Mouse (Mus musculus): ENCODE measurements around the gene Rtel1. TPM values are rescaled to one million over a fixed set of nuclear protein-coding genes. Genes with fewer than 3 reads are reported as not detected.
A peak's percentile ranks its signal among the peaks of the same experiment; 100 is the strongest.
"Not testable (repeated sequence)": the region's sequence is repeated elsewhere in the genome, so short reads cannot be mapped to it uniquely, and the experiment has no call there.

Gene Rtel1
- polyA plus RNA-seq (2016; fragmentation: Nextera tagmentation; extraction: Ambion mirVana) = 54.0 and 62.4 TPM in 2 replicates

DNA sequence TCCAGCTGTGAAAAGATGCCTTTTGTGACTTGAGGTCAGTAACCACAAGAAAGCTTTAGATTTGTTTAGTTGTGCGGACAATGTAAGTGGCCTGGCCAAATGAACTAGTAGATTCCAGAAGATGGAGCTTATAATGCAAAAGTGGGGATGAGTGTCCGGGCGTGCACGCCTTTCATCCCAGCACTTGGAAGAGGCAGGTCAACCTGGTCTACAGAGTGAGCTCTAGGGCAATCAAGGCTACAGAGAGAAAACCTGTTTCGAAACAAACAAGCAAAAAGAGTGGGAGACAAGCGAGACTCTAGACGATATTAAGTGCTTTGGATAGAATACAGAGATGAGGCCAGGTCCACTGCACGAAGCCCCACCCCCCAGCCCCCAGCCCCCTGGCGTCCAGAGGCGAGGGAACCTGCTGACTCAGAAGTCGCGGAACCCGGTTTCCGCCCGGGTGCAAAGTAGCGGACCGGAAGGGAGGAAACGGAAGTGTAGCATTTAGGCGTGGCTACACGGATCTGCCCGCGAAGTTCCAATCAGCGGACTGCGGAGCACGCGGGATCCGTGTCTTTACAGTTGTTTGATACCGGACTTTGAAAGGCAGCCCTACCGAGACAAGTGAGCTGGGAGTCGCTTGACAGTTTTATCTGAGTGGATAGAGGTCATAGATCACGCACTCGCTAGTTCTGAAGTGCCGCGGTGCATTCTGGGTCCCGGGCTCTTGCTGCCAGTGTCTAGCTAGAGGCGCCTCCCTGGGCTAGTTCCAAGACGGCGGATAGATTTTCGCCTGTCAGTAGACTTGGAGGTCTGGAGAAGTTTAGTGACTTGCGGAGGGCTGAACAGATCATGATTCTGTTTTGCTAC is at the start of gene Rtel1:
Rtel1 (plus strand) TSS at position 492 of the 855 bp plus-strand sequence.
- Histone ChIP-seq H3K4me2 (replicated peaks) (peak within 1 kb of the TSS; percentile 76), H3K4me3 (peak within 1 kb of the TSS; percentile 67), H3K27ac (peak within 1 kb of the TSS; percentile 65; the same call in 1 of the 2 replicates), H3K9ac (peak within 1 kb of the TSS; percentile 56), H3K27me3 (peaks cover 11% of the 10 kb centered on the region), H3K36me3 (peaks cover 25% of the 10 kb centered on the region), H3K4me1 (peaks cover 8% of the 10 kb centered on the region), H3K9me3 (no peaks in the 10 kb centered on the region)
- peak; percentile 86 for ATAC-seq (ENCODE audit: insufficient number of reproducible peaks, insufficient read depth, low FRiP score, low TSS enrichment)
- WGBS = 6% methylated on average over 40 of the region's 40 CpGs

DNA sequence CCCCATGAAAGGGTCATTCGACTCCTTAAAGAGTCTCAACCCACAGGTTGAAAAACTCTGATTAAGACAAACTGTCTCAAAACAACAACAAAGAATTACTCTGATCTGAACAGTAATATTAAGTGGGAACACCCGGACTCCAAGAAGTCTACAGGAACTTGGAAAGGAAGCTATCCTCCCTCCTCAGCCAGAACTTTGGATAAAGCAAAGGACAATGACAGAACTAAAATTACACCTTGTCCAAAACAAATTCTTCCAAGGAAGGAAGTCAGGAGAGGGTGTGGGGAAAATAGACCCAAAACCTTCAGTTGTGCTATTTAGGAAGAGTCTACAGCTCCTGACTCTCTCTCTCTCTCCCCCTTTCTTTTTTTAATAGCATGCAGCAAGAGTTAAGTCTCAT is 47.4 kb upstream of the Rtel1 start:
- no peaks in the 10 kb centered on the region for H3K4me1 ChIP-seq
- no peaks in the 10 kb centered on the region for H3K27me3 ChIP-seq
- no peak for ATAC-seq (ENCODE audit: insufficient number of reproducible peaks, insufficient read depth, low FRiP score, low TSS enrichment)
- H3K9ac ChIP-seq = no peak overlapping the region
- no peak overlapping the region for H3K4me2 ChIP-seq (replicated peaks)
- no peak overlapping the region for H3K4me3 ChIP-seq
- peaks cover 65% of the 10 kb centered on the region for H3K36me3 ChIP-seq
- no peak overlapping the region for H3K27ac ChIP-seq
- 89% methylated on average over 2 of the region's 2 CpGs for WGBS
- H3K9me3 ChIP-seq = no peaks in the 10 kb centered on the region

DNA sequence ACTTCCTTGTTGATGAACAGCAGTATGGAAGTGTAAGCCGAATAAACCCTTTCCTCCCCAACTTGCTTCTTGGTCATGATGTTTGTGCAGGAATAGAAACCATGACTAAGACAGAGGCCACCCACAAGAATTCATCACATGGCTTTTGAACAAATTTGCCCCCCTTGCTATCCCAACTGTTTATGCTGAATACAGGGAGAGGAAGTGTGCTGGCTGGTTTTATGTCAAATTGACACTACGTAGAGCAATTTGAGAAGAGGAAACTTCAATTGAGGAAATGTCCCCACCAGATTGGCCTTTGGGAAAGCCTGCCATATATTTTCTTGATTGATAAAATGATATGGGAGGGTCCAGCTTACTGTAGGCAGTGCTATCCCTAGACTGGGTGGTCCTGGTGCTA is 45.7 kb upstream of the Rtel1 start:
- Histone ChIP-seq H3K36me3 (peaks cover 59% of the 10 kb centered on the region), H3K4me2 (replicated peaks) (no peak overlapping the region), H3K4me1 (no peaks in the 10 kb centered on the region), H3K27ac (no peak overlapping the region), H3K4me3 (no peak overlapping the region), H3K27me3 (no peaks in the 10 kb centered on the region), H3K9ac (no peak overlapping the region), H3K9me3 (no peaks in the 10 kb centered on the region)
- ATAC-seq (ENCODE audit: insufficient number of reproducible peaks, insufficient read depth, low FRiP score, low TSS enrichment) = no peak
- 93% methylated on average over 2 of the region's 2 CpGs for WGBS

DNA sequence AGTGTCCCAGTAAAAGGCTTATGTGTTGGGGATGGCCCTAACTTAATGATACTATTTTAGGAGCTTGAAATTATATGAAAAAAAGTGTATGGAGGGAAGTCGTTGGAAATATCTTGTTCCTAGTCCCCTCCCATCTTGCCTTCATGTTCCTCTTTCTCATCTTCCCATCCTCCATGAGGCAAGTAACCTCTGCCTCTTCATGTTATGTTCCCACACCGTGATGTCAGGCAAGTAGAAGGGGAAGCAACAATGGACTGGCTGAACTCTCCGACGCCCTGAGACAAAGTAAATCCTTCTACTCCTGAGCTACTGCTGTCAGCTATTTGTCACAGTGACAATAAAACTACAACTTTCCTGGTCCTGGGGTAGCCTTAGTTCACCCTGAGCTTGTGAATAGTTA is 44.9 kb upstream of the Rtel1 start:
- H3K9me3 ChIP-seq = no peaks in the 10 kb centered on the region
- H3K27ac ChIP-seq = no peak overlapping the region
- no peak overlapping the region for H3K4me3 ChIP-seq
- ATAC-seq (ENCODE audit: insufficient number of reproducible peaks, insufficient read depth, low FRiP score, low TSS enrichment) = no peak
- H3K36me3 ChIP-seq = peaks cover 55% of the 10 kb centered on the region
- H3K9ac ChIP-seq = no peak overlapping the region
- no peak overlapping the region for H3K4me2 ChIP-seq (replicated peaks)
- 87% methylated on average over 4 of the region's 4 CpGs for WGBS
- no peaks in the 10 kb centered on the region for H3K27me3 ChIP-seq
- no peaks in the 10 kb centered on the region for H3K4me1 ChIP-seq

DNA sequence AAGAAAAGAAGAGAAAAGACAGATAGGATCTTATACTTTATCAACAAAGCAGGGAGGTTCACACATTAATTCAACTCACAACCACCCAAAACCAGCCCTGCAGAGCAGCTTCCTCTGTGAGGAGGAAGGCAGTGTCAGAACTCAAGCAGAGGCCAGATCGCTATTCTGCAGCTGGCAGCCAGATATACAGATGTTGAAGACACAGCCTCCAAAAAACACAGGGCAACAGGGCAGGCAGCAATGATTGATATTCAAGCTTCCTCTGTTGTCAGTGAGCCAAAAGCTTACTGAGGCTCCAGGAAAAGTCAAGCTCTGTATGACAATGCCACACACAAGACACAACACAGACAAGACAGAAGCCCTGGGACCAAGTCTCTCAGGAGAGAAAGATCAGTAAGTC is 42.8 kb upstream of the Rtel1 start:
- 81% methylated on average over 1 of the region's 1 CpGs for WGBS
- peaks cover 37% of the 10 kb centered on the region for H3K36me3 ChIP-seq
- no peak overlapping the region for H3K4me2 ChIP-seq (replicated peaks)
- ATAC-seq (ENCODE audit: insufficient number of reproducible peaks, insufficient read depth, low FRiP score, low TSS enrichment) = no peak
- no peak overlapping the region for H3K4me3 ChIP-seq
- no peak overlapping the region for H3K27ac ChIP-seq
- H3K27me3 ChIP-seq = no peaks in the 10 kb centered on the region
- no peaks in the 10 kb centered on the region for H3K4me1 ChIP-seq
- no peaks in the 10 kb centered on the region for H3K9me3 ChIP-seq
- H3K9ac ChIP-seq = no peak overlapping the region

DNA sequence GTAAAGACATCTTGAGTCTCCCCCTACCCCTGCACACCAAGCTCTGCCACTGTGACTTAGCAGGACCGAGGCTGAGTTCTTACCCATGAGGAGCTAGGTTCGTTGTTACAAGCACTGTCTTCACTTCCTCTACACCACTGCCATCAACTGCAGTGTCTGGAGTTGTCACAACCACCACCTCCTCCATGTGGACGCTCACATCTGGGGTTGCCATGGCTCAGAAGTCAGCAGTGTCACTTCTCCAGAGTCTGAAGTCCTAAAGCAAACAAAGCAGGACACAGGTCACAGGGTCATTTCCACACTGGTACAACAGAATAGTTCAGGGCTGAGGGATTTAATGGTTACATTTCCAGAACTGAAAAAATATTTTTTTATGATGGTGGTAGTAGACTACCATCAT is 41.7 kb upstream of the Rtel1 start:
- Histone ChIP-seq H3K4me2 (replicated peaks) (no peak overlapping the region), H3K9ac (no peak overlapping the region), H3K4me1 (no peaks in the 10 kb centered on the region), H3K9me3 (no peaks in the 10 kb centered on the region), H3K27me3 (no peaks in the 10 kb centered on the region), H3K4me3 (no peak overlapping the region), H3K27ac (no peak overlapping the region), H3K36me3 (peaks cover 40% of the 10 kb centered on the region)
- WGBS = 73% methylated on average over 3 of the region's 3 CpGs
- no peak for ATAC-seq (ENCODE audit: insufficient number of reproducible peaks, insufficient read depth, low FRiP score, low TSS enrichment)

DNA sequence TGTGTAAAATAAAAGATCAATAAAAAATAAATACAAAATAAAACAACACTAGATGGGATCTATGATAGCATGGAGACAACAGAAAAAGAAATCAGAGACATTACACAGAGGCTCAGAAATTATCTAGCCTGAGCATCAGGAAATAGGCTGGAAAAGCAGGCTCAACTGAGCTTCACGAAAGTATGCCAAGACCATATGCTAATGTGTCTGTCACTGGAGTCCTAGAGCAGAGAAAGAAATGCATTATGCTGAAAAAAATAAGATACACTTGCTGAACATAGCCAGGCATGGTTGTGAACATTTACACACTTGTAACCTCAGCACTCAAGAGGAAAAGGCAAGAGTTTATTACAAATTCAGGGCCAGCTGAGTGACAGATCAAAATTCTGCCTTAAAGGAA is 39.6 kb upstream of the Rtel1 start:
- no peaks in the 10 kb centered on the region for H3K9me3 ChIP-seq
- no peak overlapping the region for H3K4me3 ChIP-seq
- ATAC-seq (ENCODE audit: insufficient number of reproducible peaks, insufficient read depth, low FRiP score, low TSS enrichment) = no peak
- no peak overlapping the region for H3K4me2 ChIP-seq (replicated peaks)
- no peaks in the 10 kb centered on the region for H3K4me1 ChIP-seq
- WGBS = 78% methylated on average over 1 of the region's 1 CpGs
- H3K27me3 ChIP-seq = no peaks in the 10 kb centered on the region
- H3K36me3 ChIP-seq = peaks cover 37% of the 10 kb centered on the region
- no peak overlapping the region for H3K9ac ChIP-seq
- no peak overlapping the region for H3K27ac ChIP-seq

DNA sequence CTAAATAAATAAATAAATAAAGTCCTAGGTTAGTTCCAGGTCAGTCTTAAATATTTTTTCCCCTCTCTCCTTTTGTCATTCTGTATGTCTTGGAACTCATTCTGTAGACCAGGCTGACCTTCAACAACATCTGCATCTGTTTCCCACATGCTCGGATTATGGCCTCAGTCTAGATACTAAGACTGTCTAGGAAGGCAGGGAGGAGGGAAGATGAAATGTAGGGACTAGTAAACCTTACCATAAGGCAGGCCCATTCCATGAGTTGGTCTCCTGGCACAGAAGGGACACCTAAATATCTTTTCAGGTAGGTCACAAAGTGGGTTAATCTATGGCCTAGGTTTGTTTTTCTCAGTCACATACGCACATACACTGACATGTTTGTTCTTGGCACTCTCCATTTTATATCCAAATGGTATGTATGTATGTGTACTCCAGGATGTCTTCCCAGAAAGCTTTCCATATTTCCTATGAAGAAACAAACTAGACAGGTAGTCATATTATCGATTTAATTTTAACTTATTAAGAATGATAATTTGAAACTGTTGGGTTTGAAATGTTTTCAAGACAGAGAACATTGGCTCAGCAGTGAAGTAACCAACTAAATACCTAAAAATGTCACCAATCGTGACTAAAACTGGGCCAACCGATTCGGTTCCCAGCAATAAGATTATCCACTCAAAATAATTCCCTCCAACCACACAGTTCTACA is 32.8 kb upstream of the Rtel1 start:
- H3K9me3 ChIP-seq = no peaks in the 10 kb centered on the region
- 52% methylated on average over 6 of the region's 6 CpGs for WGBS
- peak overlapping the region; percentile 95 for H3K27ac ChIP-seq
- H3K9ac ChIP-seq = peak overlapping the region; percentile 75
- H3K4me1 ChIP-seq = peaks cover 17% of the 10 kb centered on the region
- H3K36me3 ChIP-seq = peaks cover 20% of the 10 kb centered on the region
- H3K4me2 ChIP-seq (replicated peaks) = peak overlapping the region; percentile 62
- H3K27me3 ChIP-seq = no peaks in the 10 kb centered on the region
- H3K4me3 ChIP-seq = peak overlapping the region; percentile 56
- no peak for ATAC-seq (ENCODE audit: insufficient number of reproducible peaks, insufficient read depth, low FRiP score, low TSS enrichment)

DNA sequence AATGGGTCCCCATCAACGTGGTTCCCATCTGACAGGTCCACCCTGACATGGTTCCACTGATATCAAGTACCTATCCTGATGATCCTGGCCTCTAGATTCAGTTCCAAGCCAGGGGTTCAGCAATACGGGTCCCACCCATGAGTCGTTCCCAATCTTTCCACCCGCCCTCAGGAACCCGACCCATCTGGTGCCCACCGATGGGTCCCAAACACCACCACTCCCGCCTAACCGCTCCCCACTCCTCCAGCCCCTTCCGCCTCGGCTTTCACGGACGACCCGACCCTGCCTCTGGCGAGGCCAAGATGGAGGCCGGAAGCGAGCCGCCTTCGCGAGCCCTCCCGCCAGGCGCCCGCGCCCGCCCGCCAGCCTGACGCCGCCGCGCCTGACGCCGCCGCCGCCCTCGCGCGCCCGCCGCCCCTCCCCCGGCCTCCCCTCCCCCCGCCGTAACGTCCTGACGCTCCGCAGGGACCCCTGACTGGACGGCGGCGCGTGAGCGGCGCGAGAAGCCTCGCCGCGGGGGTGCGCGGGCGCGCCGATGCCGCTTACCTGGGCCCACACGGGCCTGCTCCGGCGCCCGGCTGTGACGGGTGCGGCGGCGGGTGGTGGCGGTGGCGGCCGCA is 32.1 kb upstream of the Rtel1 start:
- WGBS = under 1% methylated on average over 57 of the region's 71 CpGs
- Histone ChIP-seq H3K27me3 (no peaks in the 10 kb centered on the region), H3K9me3 (no peaks in the 10 kb centered on the region), H3K4me3 (peak overlapping the region; percentile 56), H3K4me1 (peaks cover 17% of the 10 kb centered on the region), H3K9ac (peak overlapping the region; percentile 75), H3K36me3 (peaks cover 15% of the 10 kb centered on the region), H3K27ac (peak overlapping the region; percentile 95), H3K4me2 (replicated peaks) (peak overlapping the region; percentile 62)
- peak; percentile 75 for ATAC-seq (ENCODE audit: insufficient number of reproducible peaks, insufficient read depth, low FRiP score, low TSS enrichment)

DNA sequence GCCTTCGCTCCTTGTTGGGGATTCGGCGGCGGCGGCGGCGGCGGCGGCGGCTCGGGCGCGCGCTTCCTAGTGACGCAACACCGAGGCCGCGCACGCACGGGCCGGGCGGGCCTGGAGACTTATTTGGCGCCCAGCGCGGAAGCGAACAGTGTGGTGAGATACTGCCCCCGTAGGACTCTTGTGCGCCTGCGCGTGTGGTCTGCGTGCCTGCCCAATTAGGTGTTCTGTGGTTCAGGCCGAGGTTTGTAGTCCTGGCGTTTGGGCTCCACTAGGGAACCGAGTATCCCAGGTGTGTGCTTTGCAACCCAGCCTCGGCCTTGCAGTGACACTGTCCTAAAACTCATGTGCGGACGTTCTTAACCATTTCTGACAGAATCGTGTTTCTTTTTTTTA is 31.6 kb upstream of the Rtel1 start, which contains the start of gene Gmeb2:
Gmeb2 (minus strand) TSS at position 78 of the 393 bp plus-strand sequence.
- 1% methylated on average over 28 of the region's 38 CpGs for WGBS
- not testable (repeated sequence) for H3K9me3 ChIP-seq, H3K27me3 ChIP-seq
- Histone ChIP-seq H3K4me1 (peaks cover 17% of the 10 kb centered on the region), H3K9ac (peak within 1 kb of the TSS; percentile 75), H3K27ac (peak within 1 kb of the TSS; percentile 95), H3K36me3 (peaks cover 15% of the 10 kb centered on the region), H3K4me3 (peak within 1 kb of the TSS; percentile 56), H3K4me2 (replicated peaks) (peak within 1 kb of the TSS; percentile 62)
- peak; percentile 94 for ATAC-seq (ENCODE audit: insufficient number of reproducible peaks, insufficient read depth, low FRiP score, low TSS enrichment)

DNA sequence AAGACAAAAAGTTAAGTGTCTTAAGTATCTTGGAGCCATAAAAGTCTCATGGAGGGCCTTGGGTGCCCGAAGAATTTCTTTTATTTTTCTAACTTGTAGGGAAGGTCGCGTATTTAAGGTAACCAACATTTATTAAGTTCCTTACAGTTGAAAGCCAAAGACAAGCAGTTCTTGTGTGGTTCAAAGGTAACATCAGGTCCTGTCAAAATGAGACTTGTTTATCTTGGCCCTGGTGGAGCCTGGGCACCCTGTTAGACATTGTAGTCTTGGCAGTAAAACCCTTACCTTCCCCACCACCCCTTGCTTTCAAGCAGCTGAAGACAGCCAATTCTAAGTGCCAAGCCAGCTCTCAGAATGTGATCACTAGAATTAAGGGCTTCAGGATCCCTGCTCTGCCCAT is 30.8 kb upstream of the Rtel1 start:
- Histone ChIP-seq H3K4me1 (peaks cover 17% of the 10 kb centered on the region), H3K4me2 (replicated peaks) (peak overlapping the region; percentile 52), H3K9ac (peak overlapping the region; percentile 32), H3K36me3 (peaks cover 9% of the 10 kb centered on the region), H3K4me3 (peak overlapping the region; percentile 56), H3K27ac (no peak overlapping the region), H3K27me3 (no peaks in the 10 kb centered on the region), H3K9me3 (no peaks in the 10 kb centered on the region)
- WGBS = 76% methylated on average over 3 of the region's 3 CpGs
- ATAC-seq (ENCODE audit: insufficient number of reproducible peaks, insufficient read depth, low FRiP score, low TSS enrichment) = no peak
